Mouse (Mus musculus) A20 (cell line): ENCODE measurements around the gene E2f4.
"Not testable (repeated sequence)": the region's sequence is repeated elsewhere in the genome, so short reads cannot be mapped to it uniquely, and the experiment has no call there.

Source experiments
- DNase-seq: peaks from one replicate; pipeline ENCODE4 v3.0.0-alpha.2; 2011; ENCODE audit warnings: low read depth, low spot score

E2f4 gene

GRCm38 (mm10) chr8:105269075-105269458 is 28.4 kb upstream of the E2f4 start:
- no peak for DNase-seq

DNA sequence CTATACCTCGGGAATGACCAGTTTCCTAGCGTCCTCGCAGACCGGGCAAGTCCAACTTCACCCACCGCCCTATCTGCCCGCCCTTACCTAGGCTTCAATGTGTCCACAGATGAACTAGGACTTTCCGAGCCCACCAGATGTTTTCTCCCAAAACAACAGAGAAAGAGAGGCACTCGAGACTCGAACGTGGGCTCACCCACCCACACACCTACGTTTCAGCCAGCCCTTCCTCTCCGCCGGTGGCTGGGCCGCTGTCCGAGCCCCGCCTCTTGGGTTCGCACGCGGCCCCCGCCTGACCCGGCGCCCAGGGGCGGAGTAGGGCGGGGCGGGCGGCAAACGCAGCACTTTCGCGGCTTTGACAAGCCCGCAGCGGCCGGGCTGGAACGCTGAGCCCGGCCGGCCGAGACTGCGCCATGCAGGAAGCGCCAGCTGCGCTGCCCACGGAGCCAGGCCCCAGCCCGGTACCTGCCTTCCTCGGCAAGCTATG is 28.0 kb upstream of the E2f4 start, which contains the start of gene Hsf4:
Hsf4 (plus strand) TSS at position 341 of the 487 bp plus-strand sequence.
- DNase-seq: no peak

DNA sequence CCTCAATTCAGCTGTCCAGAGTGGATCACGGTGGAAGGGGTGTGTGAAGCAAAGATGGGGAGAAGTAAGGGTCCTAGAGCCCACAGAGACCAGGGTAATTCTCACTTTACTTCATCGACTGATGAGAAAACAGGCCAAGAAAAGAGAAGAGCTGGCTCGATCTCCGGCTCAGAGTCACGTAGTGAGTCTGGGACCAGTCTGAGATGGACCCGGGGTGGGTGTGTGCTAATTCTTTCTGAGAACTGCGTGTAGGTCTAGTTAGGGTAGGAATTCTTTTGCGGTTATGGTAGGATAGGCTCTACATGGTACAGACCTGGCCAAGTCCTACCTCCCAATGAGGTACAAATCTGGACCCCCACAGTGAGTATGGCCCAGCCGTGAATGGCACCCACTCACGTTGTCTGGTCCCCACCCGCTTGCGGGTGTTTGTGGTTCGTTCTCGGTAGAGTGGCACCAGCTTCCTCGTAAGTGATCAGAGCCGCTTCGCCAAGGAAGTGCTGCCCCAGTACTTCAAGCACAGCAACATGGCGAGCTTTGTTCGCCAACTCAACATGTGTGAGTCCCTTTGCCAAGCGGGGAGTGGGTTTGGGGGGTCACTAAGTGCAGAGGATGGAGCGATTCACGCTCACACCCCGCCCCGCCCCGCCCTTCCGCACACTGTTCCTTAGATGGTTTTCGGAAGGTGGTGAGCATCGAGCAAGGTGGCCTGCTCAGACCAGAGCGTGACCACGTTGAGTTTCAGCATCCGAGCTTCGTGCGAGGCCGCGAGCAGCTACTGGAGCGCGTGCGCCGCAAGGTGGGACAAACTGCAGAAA is 27.2 kb upstream of the E2f4 start:
- DNase-seq: no peak

- DNase-seq: no peak
Measured at GRCm38 (mm10) chr8:105270916-105271186, 26.6 kb upstream of the E2f4 start.

DNA sequence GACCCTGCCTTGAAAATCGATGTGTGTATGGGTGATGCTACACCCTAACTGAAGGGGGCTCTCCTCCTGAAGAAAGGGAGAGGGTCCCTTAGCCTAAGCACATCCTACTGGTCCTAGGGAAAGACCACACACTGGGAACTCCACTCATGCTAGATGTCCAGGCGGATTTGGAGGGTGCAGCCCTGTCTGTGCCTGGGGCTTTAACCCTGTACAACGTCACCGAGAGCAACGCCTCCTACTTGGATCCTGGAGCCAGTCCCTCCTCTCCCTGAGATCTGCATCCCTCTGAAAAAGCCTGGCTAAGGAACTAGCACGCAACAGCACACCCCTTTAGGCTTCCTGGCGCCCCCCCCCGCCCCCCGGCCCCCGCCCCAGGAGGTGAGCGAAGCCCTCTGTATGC is 22.1 kb upstream of the E2f4 start:
- no peak for DNase-seq

DNA sequence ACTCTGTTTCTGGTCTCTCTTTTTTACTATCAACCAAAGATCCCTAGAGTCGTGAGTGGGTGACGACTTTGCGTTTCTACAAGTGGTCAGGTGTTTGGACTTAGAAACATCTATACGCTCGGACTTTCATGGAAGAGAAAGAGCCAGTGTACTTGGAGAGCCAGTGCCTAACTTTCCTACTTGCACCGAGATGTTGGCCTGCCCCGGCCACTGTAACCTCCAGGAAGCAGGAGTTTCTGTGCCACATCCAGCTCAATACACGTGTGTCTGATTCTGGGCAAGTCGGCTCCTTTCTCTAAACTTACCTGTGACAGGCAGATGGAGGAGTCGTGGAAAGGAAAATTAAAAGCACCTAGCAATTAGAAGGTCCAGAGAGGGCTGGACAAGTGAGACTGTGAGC is 21.6 kb upstream of the E2f4 start, which contains the start of gene Nol3:
Nol3 (plus strand) TSS at position 301 of the 400 bp plus-strand sequence.
- no peak for DNase-seq

DNA sequence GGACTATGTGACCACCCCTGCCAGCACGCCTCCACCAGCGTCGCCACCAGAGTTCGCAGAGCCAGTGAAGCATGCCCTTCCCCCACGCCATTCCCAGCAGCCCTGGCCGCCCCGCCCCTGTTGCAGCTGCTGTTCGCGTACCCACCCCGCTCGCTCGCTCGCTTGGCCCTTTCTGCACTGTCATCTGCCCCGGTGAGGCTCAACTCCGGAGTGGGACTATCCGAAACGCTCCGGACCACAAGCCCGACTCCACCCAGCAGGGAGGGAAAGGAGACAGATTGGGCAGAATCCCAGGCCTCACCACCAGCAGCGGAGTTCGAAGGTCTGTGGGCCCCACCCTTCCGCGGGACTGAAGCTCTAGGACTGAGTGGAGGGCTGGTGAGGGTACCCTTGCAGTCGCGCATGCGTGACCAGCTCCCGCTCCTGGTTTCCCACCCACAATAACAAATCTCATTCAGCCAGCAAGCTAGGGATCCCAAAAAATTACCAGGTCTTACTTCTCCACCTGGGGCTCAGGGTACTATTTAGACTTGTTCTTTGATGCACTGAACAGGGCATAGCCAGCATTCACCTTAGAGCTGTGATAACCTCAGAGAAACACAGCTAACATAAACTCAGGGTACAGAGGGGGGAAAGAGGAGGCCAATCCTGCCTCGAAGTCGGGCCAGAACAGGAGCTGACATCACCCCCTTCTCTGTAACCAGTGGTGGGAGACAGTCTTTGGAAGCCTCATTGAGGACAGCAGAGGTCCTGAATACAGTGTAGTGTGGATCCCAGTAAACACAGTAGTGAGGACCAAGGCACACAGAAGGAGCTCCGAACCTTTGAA is 21.0 kb upstream of the E2f4 start:
- DNase-seq: no peak

- no peak for DNase-seq
Measured at GRCm38 (mm10) chr8:105278911-105279334, 18.5 kb upstream of the E2f4 start.

- DNase-seq: no peak
Measured at GRCm38 (mm10) chr8:105280567-105280966, 16.9 kb upstream of the E2f4 start.

DNA sequence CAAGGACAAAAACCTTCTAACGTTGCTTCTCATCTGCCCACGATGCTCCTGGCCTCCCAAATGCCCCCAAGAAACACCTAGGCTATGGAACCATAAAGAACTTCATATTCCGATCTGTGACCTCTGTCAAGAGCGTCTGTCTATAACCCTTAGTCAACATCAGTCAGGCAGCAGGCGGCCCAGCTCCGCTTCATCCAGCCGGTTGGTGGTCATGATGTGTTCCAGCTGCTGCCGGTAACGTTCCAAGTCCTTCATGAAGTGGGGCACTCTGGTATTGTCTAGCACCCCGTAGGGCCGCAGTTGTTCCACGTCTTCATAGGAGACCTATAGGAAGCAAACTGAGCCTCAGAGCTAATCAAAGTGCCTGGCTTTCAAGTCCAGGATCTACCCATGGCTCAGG is 15.6 kb upstream of the E2f4 start:
- DNase-seq: no peak

GRCm38 (mm10) chr8:105282239-105282638 is 15.2 kb upstream of the E2f4 start:
- no peak for DNase-seq

DNA sequence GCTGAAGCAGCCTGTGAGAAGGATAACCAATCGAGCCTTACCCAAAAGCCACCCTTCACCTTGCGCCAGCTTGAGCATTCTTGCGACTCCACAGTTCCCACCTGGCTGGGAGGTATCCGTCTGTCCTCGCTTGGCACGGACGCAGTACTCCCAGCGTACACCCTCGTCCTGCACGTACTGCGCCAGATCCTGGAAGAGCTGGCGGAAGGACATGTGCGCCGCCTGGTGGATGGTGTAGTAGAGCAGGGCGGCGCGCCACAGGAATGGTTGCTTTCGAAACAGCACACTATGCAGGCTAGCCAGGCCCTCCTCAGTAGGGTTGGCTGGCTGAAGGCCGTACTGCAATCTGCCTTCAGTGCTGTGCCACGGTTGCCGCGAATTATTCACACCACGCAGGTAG is 14.4 kb upstream of the E2f4 start:
- no peak for DNase-seq

GRCm38 (mm10) chr8:105285514-105285913 is 11.9 kb upstream of the E2f4 start:
- no peak for DNase-seq

- no peak for DNase-seq
Measured at GRCm38 (mm10) chr8:105286907-105287306, 10.6 kb upstream of the E2f4 start.

DNA sequence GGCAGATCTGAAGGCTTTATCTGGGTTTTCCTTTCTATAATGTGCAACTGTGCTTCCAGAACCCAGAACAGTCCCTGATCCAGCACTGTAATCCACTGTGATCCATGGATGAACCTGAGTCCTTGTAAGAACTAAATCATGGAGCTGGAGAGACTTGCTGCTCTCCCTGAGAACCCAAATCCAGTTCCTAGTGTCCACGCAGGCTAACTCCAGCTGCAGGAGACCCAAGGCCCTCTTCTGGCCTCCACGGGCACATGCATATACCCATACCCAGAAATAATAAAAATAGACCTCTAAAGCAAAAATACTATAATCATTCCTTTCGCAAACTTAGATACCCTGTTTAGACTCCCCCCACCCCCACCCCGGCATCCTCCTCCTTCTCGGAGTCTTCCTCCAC is 9.2 kb upstream of the E2f4 start:
- DNase-seq: no peak

DNA sequence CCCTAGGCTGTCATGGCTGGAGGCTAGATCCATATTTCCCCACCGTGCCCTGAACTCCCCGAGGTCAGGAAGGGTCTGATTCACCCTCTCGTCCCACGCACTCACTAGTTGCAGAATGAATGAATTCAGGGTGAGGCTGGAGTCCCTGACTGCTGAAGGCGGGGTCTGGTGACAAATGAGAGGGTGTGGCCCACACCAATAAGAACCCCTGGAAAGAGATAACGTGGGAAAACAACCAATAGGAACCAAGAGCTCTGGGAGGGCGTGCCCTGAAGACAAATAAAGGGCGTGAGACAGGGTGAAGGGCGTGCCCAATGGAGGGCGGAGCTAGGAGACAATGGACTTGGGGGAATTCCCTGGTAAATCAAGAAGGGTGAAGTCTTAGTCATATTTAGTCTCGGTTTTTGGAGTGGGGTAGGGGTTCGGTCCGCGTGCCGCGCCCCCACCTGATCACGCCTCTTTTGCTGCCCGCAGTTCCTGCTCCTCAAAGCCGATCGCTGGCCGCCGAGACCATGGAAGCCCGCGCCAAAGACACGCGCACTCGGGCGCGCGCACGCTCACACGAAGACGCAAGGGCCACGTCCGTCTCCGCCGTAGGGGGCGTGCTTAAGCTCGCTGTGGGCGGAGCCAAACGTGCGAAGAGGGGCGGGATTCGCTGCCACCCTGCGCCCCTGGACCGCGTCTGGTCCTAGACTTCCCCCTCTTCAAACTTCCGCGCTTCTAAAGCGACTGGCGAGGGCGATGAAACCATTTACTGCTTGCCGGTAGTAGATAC is 8.3 kb upstream of the E2f4 start:
- peak; percentile 100 for DNase-seq

GRCm38 (mm10) chr8:105289805-105290460 is 7.5 kb upstream of the E2f4 start, which contains the start of gene 4931428F04Rik:
Gene 4931428F04Rik (minus strand): TSS chr8:105289864.
- peak; percentile 72 for DNase-seq

DNA sequence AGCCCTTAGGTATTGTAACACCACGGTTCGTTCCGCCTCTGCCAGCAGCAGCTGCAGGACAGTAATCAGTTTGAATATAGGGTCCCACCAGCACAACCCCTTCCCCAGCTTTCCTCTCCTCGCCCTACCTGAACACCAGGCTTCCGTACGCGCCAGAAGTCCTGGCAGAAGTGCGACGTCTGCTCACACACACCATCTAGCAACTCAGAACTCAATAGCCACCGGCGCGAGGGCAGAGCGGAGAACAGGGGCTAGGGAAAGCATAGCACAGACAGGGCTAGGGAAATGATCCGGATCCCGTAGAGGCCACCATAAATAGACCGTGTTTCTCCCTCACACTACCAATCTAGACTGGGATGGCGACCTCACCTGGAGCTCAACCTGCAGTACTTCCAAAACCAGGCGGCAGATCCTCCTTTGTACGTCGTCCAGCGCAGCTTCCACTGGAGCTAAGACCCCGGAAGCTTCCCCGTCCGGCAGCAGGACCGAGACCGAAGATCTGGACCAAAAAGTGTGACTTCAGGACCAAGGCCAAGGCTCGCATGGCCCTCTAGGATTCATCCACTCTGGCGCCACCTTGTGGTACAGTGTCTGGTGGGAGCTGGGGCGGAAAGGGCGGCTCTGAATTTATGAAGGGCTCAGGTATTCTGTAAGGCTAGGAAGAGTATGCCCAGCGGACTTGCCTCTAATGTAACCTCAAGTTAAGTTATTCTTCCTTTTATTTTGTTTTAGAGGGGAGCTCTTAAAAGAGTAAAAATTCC is 6.7 kb upstream of the E2f4 start:
- DNase-seq: peak; percentile 87

DNA sequence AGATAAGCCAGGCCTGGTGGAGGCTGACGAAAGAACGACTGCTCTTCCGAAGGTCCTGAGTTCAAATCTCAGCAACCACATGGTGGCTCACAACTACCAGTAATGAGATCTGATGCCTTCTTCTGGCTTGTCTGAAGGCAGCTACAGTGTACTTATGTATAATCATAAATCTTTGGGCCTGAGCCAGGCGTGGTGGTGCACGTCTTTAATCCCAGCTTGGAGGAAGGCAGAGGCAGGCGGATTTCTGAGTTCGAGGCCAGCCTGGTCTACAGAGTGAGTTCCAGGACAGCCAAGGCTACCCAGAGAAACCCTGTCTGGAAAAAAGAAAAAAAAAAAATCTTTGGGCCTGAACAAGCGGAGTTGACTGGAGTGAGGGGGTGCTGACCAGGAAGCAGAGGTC is 6.1 kb upstream of the E2f4 start:
- not testable (repeated sequence) for DNase-seq

DNA sequence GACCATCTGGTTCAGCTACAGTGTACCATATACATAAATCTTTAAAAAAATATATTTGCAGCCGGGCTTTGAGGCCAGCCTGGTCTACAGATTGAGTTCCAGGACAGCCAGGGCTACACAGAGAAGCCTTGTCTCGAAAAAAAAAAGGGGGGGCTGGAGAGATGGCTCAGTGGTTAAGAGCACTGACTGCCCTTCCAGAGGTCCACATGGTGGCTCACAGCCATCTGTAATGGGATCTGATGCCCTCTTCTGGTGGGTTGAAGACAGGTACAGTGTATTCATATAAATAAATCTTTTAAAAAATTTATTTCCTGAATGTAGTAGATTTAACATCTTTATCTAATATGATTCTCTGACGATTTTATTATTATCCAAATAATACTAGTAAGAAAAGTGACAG is 5.7 kb upstream of the E2f4 start:
- DNase-seq: peak; percentile 48

GRCm38 (mm10) chr8:105292471-105292870 is 5.0 kb upstream of the E2f4 start:
- DNase-seq: no peak
